Mouse (Mus musculus) spleen, embryonic (tissue): ENCODE measurements at regions not wholly inside any gene's neighbourhood (a gene's known extent, or its start where the extent isn't known, plus 50 kb on each side); places are given as distances from the start of the nearest gene placed in this dataset.

Experiments used
- CTCF ChIA-PET: fragments of 350-600 bp; sonication (Branson Sonifier 250); formaldehyde crosslinking; loops from one replicate; lab custom pipeline; 2022; lab: Charles Lee

GRCm38 (mm10) chr1:186297464-186297863 lies 180.4 kb upstream of the Lyplal1 start:
- CTCF ChIA-PET = no interaction called here

DNA sequence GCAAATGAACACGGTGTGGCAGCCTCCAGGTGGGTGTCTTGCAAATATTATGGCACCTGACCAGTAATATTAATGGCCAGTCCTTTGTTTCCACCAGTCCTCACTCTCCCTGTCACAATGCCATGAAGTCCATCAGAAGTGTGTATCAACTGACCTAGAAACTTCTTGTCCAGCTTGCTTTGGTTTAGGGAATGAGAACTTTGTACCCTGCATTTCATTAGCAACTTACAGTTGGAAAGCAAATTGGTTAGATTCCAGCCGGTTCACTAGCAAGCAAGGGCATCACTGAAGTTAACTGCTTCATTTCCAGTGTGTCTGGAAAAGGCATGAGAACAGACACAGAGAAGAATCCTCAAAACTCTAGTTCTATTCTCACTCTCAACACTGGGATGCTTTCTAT lies 178.1 kb upstream of the Lyplal1 start:
- CTCF ChIA-PET = no interaction called here

- CTCF ChIA-PET = no interaction called here
These were observed 177.5 kb upstream of the Lyplal1 start for GRCm38 (mm10) chr1:186294635-186295034.

DNA sequence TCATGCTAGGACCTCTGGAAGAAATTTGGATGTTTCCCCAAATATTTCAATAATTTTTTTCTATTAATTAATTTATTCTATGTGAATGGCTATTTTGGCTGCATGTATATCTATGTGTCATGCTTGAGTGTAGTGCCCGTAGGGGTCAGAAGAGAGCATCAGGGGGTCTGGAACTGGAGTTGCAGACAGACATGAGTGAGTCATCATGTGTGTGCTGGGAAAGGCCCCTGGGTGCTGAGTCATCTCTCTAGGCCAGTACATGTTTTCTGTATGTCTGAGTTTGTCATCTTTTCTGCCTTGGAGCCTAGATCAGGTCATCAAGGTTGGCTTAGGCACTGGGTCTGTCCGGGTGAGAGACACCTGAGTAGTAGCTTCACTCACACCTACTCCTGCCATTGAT lies 172.0 kb upstream of the Lyplal1 start:
- CTCF ChIA-PET = no interaction called here

GRCm38 (mm10) chr1:186287831-186288230 lies 170.7 kb upstream of the Lyplal1 start:
- CTCF ChIA-PET = no interaction called here

DNA sequence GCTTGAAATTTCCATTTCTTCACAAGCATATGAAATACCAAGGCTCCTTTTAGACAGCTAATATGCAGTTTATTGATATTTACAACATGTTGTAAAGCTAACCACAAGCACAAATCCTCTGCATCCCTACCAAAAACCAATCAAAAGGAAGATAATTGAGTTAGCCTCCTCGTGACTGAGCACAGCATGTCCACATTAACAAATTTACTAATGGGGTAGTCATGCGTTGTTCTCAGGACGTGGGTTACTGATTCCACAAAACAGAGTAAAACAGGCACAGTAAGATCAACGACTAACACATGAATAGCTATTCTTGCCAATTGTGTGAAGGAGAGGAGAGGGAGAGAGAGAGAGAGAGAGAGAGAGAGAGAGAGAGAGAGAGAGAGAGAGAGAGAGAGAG lies 169.3 kb upstream of the Lyplal1 start:
- CTCF ChIA-PET = no interaction called here

GRCm38 (mm10) chr1:186277981-186278634 lies 161.0 kb upstream of the Lyplal1 start:
- CTCF ChIA-PET = no interaction called here

- CTCF ChIA-PET = no interaction called here
These were observed 154.3 kb upstream of the Lyplal1 start for GRCm38 (mm10) chr1:186271436-186271835.

DNA sequence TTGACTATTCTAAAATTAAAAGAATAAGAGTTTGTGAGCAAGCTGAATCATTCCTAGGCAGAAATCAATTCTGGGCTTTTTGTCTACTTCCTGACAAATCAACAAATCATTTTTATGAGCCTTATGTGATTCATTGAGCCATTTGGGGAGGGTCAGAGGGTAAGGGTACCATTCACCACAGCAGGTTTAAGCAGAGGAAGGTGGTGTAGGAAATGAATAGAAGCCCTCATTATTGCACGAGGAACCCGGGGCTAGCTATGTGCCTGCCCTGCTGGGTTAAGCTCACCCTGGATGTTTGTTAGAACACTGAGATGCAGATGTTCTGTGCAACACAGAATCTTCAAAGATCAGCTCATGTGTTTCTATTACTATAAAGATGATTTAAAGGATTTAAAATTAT lies 150.2 kb upstream of the Lyplal1 start:
- CTCF ChIA-PET = no interaction called here

GRCm38 (mm10) chr1:186264639-186265038 lies 147.5 kb upstream of the Lyplal1 start:
- CTCF ChIA-PET = no interaction called here

GRCm38 (mm10) chr1:186263955-186264354 lies 146.8 kb upstream of the Lyplal1 start:
- CTCF ChIA-PET = no interaction called here

DNA sequence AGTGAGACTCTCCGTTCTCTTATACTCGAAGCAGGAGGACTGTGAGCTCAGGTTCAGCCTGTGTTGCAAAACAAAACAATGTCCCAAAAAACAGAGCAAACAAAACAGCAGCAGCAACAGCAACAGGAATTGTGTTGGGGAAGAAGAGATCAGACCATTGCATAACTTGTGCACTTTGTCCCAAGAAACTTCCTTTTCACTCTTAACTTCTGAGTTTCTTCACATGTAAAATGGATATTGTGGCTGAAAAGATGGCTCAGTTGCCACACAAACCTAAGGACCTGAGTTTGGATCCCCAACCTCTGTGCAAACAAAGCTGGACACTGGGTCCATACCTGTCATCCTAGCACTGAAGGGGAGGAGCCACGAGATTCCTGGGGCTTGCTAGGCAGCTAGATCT lies 146.1 kb upstream of the Lyplal1 start:
- CTCF ChIA-PET = no interaction called here

DNA sequence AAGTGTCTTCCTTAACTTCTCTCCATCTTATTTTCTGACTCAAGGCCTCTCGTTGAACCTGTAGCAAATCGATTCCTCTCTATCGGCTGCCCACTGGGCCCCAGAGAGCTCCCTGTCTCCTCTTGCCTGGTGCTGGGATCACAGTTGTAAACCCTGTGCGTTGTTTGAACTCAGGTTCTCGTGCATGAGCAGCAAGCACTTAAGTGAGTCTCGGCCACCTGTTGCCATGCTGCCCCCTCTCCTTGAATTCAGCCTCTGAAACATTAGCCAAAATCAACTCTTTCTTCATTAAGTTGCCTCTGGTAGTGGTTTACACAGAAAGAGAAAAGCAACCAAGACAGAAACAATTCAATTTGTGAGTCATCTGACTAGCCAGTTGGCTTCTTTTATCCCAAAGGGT lies 144.9 kb upstream of the Lyplal1 start:
- CTCF ChIA-PET = no interaction called here

GRCm38 (mm10) chr1:186261326-186261833 lies 144.3 kb upstream of the Lyplal1 start:
- CTCF ChIA-PET = no interaction called here

- CTCF ChIA-PET = no interaction called here
These were observed 140.5 kb upstream of the Lyplal1 start for GRCm38 (mm10) chr1:186257611-186258010.

GRCm38 (mm10) chr1:186255476-186256080 lies 138.5 kb upstream of the Lyplal1 start:
- CTCF ChIA-PET = no interaction called here

- CTCF ChIA-PET = no interaction called here
These were observed 137.4 kb upstream of the Lyplal1 start for GRCm38 (mm10) chr1:186254500-186254899.

- CTCF ChIA-PET = no interaction called here
These were observed 135.4 kb upstream of the Lyplal1 start for GRCm38 (mm10) chr1:186252551-186252950.

DNA sequence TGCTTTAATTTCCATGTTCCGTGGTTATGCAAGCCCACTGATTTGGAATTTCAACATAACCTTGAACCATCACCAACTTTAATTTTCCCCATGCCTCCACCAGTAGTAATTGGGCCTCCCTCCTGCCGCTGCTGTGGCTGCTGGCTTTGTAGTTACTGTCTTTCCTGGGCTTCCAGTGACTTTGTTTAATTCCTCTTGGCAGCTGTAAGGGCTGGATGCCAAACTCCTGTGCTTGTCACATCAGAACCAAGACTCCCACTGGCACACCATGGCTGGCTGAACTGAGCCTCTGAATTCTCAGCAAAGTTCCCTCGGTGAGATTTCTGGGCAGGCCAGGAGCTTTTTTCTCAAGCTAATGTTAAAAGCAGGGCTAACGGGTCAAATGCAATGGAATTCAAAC lies 133.2 kb upstream of the Lyplal1 start:
- CTCF ChIA-PET = no interaction called here

DNA sequence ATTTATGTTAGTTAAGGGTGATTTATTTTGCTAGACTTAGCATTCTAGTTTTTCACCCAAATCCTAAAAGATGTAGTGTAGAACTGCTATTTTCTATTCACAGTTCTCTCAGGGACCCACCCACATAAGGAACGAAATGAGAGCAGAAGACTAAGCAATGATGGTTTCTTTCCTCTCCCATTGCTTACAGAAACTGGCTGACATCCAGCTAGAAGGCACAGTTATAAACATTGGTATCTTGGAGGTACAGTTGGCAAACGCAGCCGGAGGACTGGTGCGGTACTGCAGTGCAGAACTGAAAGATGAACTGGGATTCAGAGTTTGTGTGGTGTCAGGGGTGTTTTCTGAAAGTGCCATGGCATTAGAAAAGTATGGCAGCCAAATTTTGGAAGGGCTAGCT lies 132.1 kb upstream of the Lyplal1 start:
- CTCF ChIA-PET = no interaction called here

GRCm38 (mm10) chr1:186245723-186246440 lies 128.8 kb upstream of the Lyplal1 start:
- CTCF ChIA-PET = no interaction called here

- CTCF ChIA-PET = no interaction called here
These were observed 124.0 kb upstream of the Lyplal1 start for GRCm38 (mm10) chr1:186241112-186241511.

DNA sequence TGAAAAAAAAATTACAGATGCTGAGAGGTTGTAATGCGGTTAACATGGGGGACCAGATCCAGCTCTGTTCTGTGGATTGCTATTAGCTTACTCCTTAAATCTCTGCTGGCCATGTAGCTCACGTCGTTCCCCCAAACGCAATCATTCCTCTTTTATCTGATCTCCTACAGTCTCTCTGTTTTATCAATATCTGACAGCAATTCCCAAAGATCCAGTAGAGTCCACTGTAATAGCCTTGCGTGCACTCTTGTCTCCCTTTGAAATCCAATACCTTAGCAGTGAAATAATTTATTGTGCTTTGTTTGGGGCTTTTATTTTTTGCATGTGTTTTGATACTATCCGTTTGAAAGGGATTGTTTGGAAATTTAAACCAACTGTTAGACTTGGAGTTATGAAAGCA lies 120.4 kb upstream of the Lyplal1 start:
- CTCF ChIA-PET = no interaction called here
